9 mouse cellular contexts compared by ENCODE assay signal in genomic region chr1:59623325-59624017, GRCm38 (mm10). TPM values are rescaled to one million over a fixed set of nuclear protein-coding genes. Genes with fewer than 3 reads are reported as not detected.
DNase-seq lines count a peak whose midpoint lies in the region; ATAC-seq and TF ChIP-seq lines count a peak whose summit lies in the region.
"Had no signal": no experiment of that assay in that cellular context is flagged by ENCODE, and none has a peak within 500 bp of the region (broad histone marks: within the 10 kb centered on the region; RNA-seq: fewer than 3 reads in every experiment).

No protein-coding gene starts in this region.

- H3K9me3 ChIP-seq in MEL (replicated peaks; ENCODE audit: insufficient read depth, low read length): no peaks in the 10 kb centered on the region
- no peaks in the 10 kb centered on the region for H3K9me3 ChIP-seq in forebrain, embryonic 10.5 days
- no peaks in the 10 kb centered on the region for H3K9me3 ChIP-seq in heart, postnatal 0 days (replicated peaks; ENCODE audit: control insufficient read depth, low read length)
- no peaks in the 10 kb centered on the region for H3K9me3 ChIP-seq in liver, embryonic 11.5 days (ENCODE audit: control insufficient read depth, low read length)

- ATAC-seq in heart, postnatal 0 days (ENCODE audit: insufficient read depth, low read depth): peak; percentile 80
- peak; percentile 77 for ATAC-seq in liver, embryonic 11.5 days (replicated peaks; ENCODE audit: low FRiP score)

- H3K4me1 ChIP-seq in MEL (ENCODE audit: control insufficient read depth in 1 of 2, insufficient read depth in 2 of 2, low read length in 2 of 2): no peaks in the 10 kb centered on the region; a peak in 1 of 4 replicates
- no peaks in the 10 kb centered on the region for H3K4me1 ChIP-seq in forebrain, embryonic 10.5 days
- no peaks in the 10 kb centered on the region for H3K4me1 ChIP-seq in heart, postnatal 0 days (ENCODE audit: control insufficient read depth, insufficient read depth)
- 0 out of 2 replicates have a peak, but pooled peaks cover 4% of the 10 kb centered on the region for H3K4me1 ChIP-seq in liver, embryonic 11.5 days (replicated peaks; ENCODE audit: control insufficient read depth, insufficient read depth, low read length)

- TF ChIP-seq EP300 in MEL (IDR thresholded peaks at IDR 0.05; ENCODE audit: low read depth in 1 of 2, low read length in 2 of 2): no peak
- no peak for TF ChIP-seq EP300 in heart, postnatal 0 days (IDR thresholded peaks at IDR 0.05; ENCODE audit: low read depth)

- WGBS in forebrain, embryonic 10.5 days: 30% methylated on average over 5 of the region's 5 CpGs
- 18% methylated on average over 5 of the region's 5 CpGs for WGBS in heart, postnatal 0 days
- 32% methylated on average over 5 of the region's 5 CpGs for WGBS in liver, embryonic 11.5 days

- no peak overlapping the region for H3K4me2 ChIP-seq in heart, postnatal 0 days (ENCODE audit: low read depth, low read length)
- H3K4me2 ChIP-seq in liver, embryonic 11.5 days: no peak overlapping the region

- DNase-seq in MEL (ENCODE audit: low read depth, low spot score): peak; percentile 84
- DNase-seq in c-Kit-positive CD71-negative TER-119-negative erythroid progenitor cells, embryonic 14.5 days (ENCODE audit: low read depth): peak; percentile 81
- peak; percentile 79 for DNase-seq in forebrain, embryonic 10.5 days (ENCODE audit: extremely low spot score, low spot score)
- peak; percentile 53 for DNase-seq in heart, postnatal 0 days (ENCODE audit: low spot score)
- peak; percentile 66 to 80 for DNase-seq in kidney, postnatal 25 days
- peak; percentile 50 for DNase-seq in liver, embryonic 11.5 days (ENCODE audit: low spot score)
- DNase-seq in neural tube, embryonic 10.5 days (ENCODE audit: extremely low spot score, low spot score): peak; percentile 80
- peak; percentile 82 for DNase-seq in thymus, postnatal 0 days (ENCODE audit: low spot score)

- TF ChIP-seq RAD21 in MEL (IDR thresholded peaks at IDR 0.05; ENCODE audit: low read depth, low read length): peak; percentile 96

- H3K79me2 ChIP-seq in MEL (ENCODE audit: control insufficient read depth, insufficient read depth, low read length, poor library complexity): no peaks in the 10 kb centered on the region

- no peak overlapping the region for H3K9ac ChIP-seq in MEL (ENCODE audit: control insufficient read depth, low read depth, low read length, poor library complexity, severe bottlenecking)
- no peak overlapping the region for H3K9ac ChIP-seq in heart, postnatal 0 days (replicated peaks; ENCODE audit: low read depth, low read length)
- H3K9ac ChIP-seq in liver, embryonic 11.5 days (ENCODE audit: low read depth, low read length): no peak overlapping the region

- no peak for TF ChIP-seq POLR2A in MEL (IDR thresholded peaks at IDR 0.05; ENCODE audit: control insufficient read depth in 1 of 2, insufficient read depth in 1 of 2, low read depth in 1 of 2, low read length in 2 of 2, poor library complexity in 1 of 2)

- no peaks in the 10 kb centered on the region for H3K36me3 ChIP-seq in MEL (ENCODE audit: control insufficient read depth in 1 of 2, insufficient read depth in 2 of 2, low read length in 2 of 2)
- no peaks in the 10 kb centered on the region for H3K36me3 ChIP-seq in forebrain, embryonic 10.5 days (replicated peaks)
- no peaks in the 10 kb centered on the region for H3K36me3 ChIP-seq in heart, postnatal 0 days (replicated peaks; ENCODE audit: control insufficient read depth, insufficient read depth, low read length)
- no peaks in the 10 kb centered on the region for H3K36me3 ChIP-seq in liver, embryonic 11.5 days (ENCODE audit: control insufficient read depth, insufficient read depth, low read length)

- peaks cover 2 to 4% of the 10 kb centered on the region in 2 experiments; a peak in 3 of 4 replicates for H3K27me3 ChIP-seq in MEL (ENCODE audit: control insufficient read depth in 1 of 2, insufficient read depth in 2 of 2, low read length in 2 of 2)
- no peaks in the 10 kb centered on the region for H3K27me3 ChIP-seq in forebrain, embryonic 10.5 days (ENCODE audit: poor library complexity, severe bottlenecking)
- no peaks in the 10 kb centered on the region; the same call in 1 of the 2 replicates for H3K27me3 ChIP-seq in heart, postnatal 0 days (ENCODE audit: control insufficient read depth, insufficient read depth, low read length)
- H3K27me3 ChIP-seq in liver, embryonic 11.5 days (replicated peaks; ENCODE audit: control insufficient read depth, insufficient read depth, low read length): no peaks in the 10 kb centered on the region

- TF ChIP-seq CTCF in MEL (IDR thresholded peaks at IDR 0.05 in 2 of 3, conservative IDR thresholded peaks at IDR 0.05 in 1 of 3; ENCODE audit: control insufficient read depth in 1 of 3, insufficient read depth in 1 of 3, low read depth in 2 of 3, low read length in 3 of 3, poor library complexity in 1 of 3, severe bottlenecking in 1 of 3): peak; percentile 88 to 97 (median 96)
- TF ChIP-seq CTCF in heart, postnatal 0 days (IDR thresholded peaks at IDR 0.05; ENCODE audit: low read depth): peak; percentile 99

- H3K4me3 ChIP-seq in MEL (ENCODE audit: control insufficient read depth in 1 of 2, insufficient read depth in 1 of 2, low read depth in 2 of 2, low read length in 2 of 2): no peak overlapping the region
- H3K4me3 ChIP-seq in forebrain, embryonic 10.5 days: no peak overlapping the region
- no peak overlapping the region for H3K4me3 ChIP-seq in heart, postnatal 0 days (ENCODE audit: low read depth, low read length)
- no peak overlapping the region for H3K4me3 ChIP-seq in liver, embryonic 11.5 days (ENCODE audit: low read depth, low read length)
- H3K4me3 ChIP-seq: myocyte had no signal

- H3K27ac ChIP-seq in MEL (ENCODE audit: control insufficient read depth, low read depth, low read length): no peak overlapping the region
- H3K27ac ChIP-seq in forebrain, embryonic 10.5 days: no peak overlapping the region
- no peak overlapping the region for H3K27ac ChIP-seq in heart, postnatal 0 days (ENCODE audit: low read depth)
- H3K27ac ChIP-seq in liver, embryonic 11.5 days (ENCODE audit: low read depth, low read length): no peak overlapping the region

TF ChIP-seq in MEL, 35 proteins besides CTCF, POLR2A, EP300 and RAD21:
- TF ChIP-seq ZC3H11A (IDR thresholded peaks at IDR 0.05; ENCODE audit: low read depth, low read length) (peak; percentile 91), MYC (IDR thresholded peaks at IDR 0.05; ENCODE audit: low read depth, low read length) (peak; percentile 77), SIN3A (IDR thresholded peaks at IDR 0.05; ENCODE audit: low read length) (no peak), CHD1 (IDR thresholded peaks at IDR 0.05; ENCODE audit: low read depth, low read length) (no peak), GABPA (IDR thresholded peaks at IDR 0.05; ENCODE audit: low read depth, low read length) (no peak), UBTF (IDR thresholded peaks at IDR 0.05; ENCODE audit: borderline replicate concordance, insufficient read depth, low read depth, low read length) (no peak), SMC3 (IDR thresholded peaks at IDR 0.05; ENCODE audit: low read depth, low read length) (peak; percentile 96), MAZ (IDR thresholded peaks at IDR 0.05; ENCODE audit: low read depth, low read length) (peak; percentile 26; the same call in 1 of the 2 replicates), HCFC1 (IDR thresholded peaks at IDR 0.05; ENCODE audit: low read depth, low read length) (no peak)

RNA-seq across cellular contexts. Expression of gene Sumo1, which starts 47.2 kb away (rescaled TPM):
- 129 and 143 TPM in 2 replicates for total RNA-seq in MEL (2012; rRNA removed)
- 100 to 1,000 TPM in 1 of 2 experiments, not detected in 1; 131 TPM for polyA plus RNA-seq in MEL (2012; ENCODE audit: insufficient read depth in 1 of 2, insufficient read length in 2 of 2, low read depth in 1 of 2, low replicate concordance in 2 of 2, missing spikeins in 1 of 2)
- polyA plus RNA-seq in forebrain, embryonic 10.5 days (2016; fragmentation: Nextera tagmentation; extraction: Ambion mirVana): 560 and 574 TPM in 2 replicates
- total RNA-seq in heart, postnatal 0 days (2014; rRNA removed; ENCODE audit: low replicate concordance): 68.9 and 71.3 TPM in 2 replicates
- 186 and 199 TPM in 2 replicates for polyA plus RNA-seq in heart, postnatal 0 days (2015; fragmentation: Nextera tagmentation; extraction: Ambion mirVana)
- polyA plus RNA-seq in liver, embryonic 11.5 days (2014; fragmentation: Nextera tagmentation; extraction: Ambion mirVana): 345 and 370 TPM in 2 replicates
- 462 and 481 TPM in 2 replicates for polyA plus RNA-seq in thymus, postnatal 0 days (2015; fragmentation: Nextera tagmentation; extraction: Ambion mirVana)
